Mouse (Mus musculus) forebrain, postnatal 0 days (tissue): ENCODE data around the gene Ccdc190. TPM values are rescaled to one million over a fixed set of nuclear protein-coding genes. Genes with fewer than 3 reads are reported as not detected.

Experiments used
- ATAC-seq: fragments of 200-750 bp; cut with Nextera tagmentation; 2 replicates; pipeline ENCODE4 v1.8.0; 2017; ENCODE audit warnings: mild to moderate bottlenecking, moderate library complexity
- DNase-seq: peaks from one replicate; pipeline ENCODE4 v3.0.0-alpha.2; 2015
- H3K27ac ChIP-seq: fragments of 300-500 bp; sonication (generic); 2 replicates; pipeline ENCODE4 v1.5.1; 2014; ENCODE audit warnings: low read depth, mild to moderate bottlenecking, antibody characterized with exemption, low read length, moderate library complexity, mixed read lengths
- H3K27me3 ChIP-seq: fragments of 300-500 bp; sonication (generic); 2 replicates; pipeline ENCODE4 v1.6.1; 2014; ENCODE audit warnings: mild to moderate bottlenecking, low read length, mixed read lengths; ENCODE audit not compliant: insufficient read depth
- H3K36me3 ChIP-seq: fragments of 300-500 bp; sonication (generic); 2 replicates; pipeline ENCODE4 v1.6.1; 2014; ENCODE audit warnings: mild to moderate bottlenecking, moderate library complexity; ENCODE audit not compliant: insufficient read depth
- H3K4me1 ChIP-seq: fragments of 300-500 bp; sonication (generic); 2 replicates; pipeline ENCODE4 v1.6.1; 2014; ENCODE audit warnings: antibody characterized with exemption; ENCODE audit not compliant: insufficient read depth
- H3K4me2 ChIP-seq: fragments of 300-500 bp; sonication (generic); 2 replicates; pipeline ENCODE4 v1.6.1; 2014; ENCODE audit warnings: low read depth, mild to moderate bottlenecking, moderate library complexity
- H3K4me3 ChIP-seq: fragments of 300-500 bp; sonication (generic); 2 replicates; pipeline ENCODE4 v1.5.1; 2014; ENCODE audit warnings: low read depth, low read length, mixed read lengths
- H3K9ac ChIP-seq: fragments of 300-500 bp; sonication (generic); 2 replicates; pipeline ENCODE4 v1.6.1; 2014; ENCODE audit warnings: mild to moderate bottlenecking
- H3K9me3 ChIP-seq: fragments of 300-500 bp; sonication (generic); 2 replicates; pipeline ENCODE4 v1.6.1; 2016; ENCODE audit warnings: low read length
- CTCF ChIP-seq: sonication (generic); IDR thresholded peaks from 2 replicates; pipeline ENCODE4 v1.5.1; 2016; ENCODE audit warnings: antibody characterized with exemption, control low read depth, low read depth
- WGBS: fragments of 180-500 bp; shearing (Covaris S2); extraction: QIAGEN DNeasy Blood & Tissue Kit; methylation state at CpG from one replicate; pipeline ENCODE4 v1.1.7; 2014; 5-methylcytosine and 5-hydroxymethylcytosine counted together
- polyA plus RNA-seq: library from polyadenylated mRNA; unstranded; fragments of >200 nt; fragmentation: Nextera tagmentation; extraction: Ambion mirVana; gene quantifications from 2 replicates; pipeline ENCODE4 v1.2.1, GENCODE M21; 2015
- total RNA-seq: library from RNA; depleted of rRNA; stranded (reverse); fragments of >200 nt; gene quantifications from 2 replicates; pipeline ENCODE4 v1.2.3, GENCODE M21; 2014; rRNA removed

The Ccdc190 gene
- total and polyA plus RNA-seq, 2 experiments from 2014 or later = 1.5 to 8.3 TPM

DNA sequence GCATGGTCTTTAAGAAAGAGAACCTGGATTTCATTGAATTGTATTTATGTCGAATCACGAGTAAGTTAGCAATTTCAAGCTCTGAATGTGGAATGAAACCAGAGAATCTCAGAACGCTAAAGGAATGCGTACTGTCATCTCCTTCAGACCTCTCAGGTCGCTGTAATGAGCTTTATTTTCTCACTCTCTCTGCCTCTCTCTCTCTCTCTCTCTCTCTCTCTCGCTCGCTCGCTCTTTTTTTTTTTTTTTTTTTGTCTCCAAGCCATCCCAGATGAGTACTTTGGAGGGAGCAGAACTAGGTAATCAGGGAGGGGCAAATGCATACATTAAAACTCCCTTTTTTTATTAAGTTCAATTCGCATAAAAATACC, 41.1 kb downstream of the Ccdc190 start:
- ATAC-seq (peak; percentile 55), DNase-seq (no peak)
- Histone ChIP-seq H3K9me3 (no peaks in the 10 kb centered on the region), H3K4me2 (peak overlapping the region; percentile 68), H3K4me3 (peak overlapping the region; percentile 62), H3K9ac (peak overlapping the region; percentile 54), H3K27me3 (no peaks in the 10 kb centered on the region), H3K27ac (peak overlapping the region; percentile 66), H3K4me1 (peaks cover 9% of the 10 kb centered on the region; the same call in 1 of the 2 replicates), H3K36me3 (peaks cover 20% of the 10 kb centered on the region)
- TF ChIP-seq CTCF = no peak
- under 1% methylated on average over 8 of the region's 9 CpGs for WGBS

DNA sequence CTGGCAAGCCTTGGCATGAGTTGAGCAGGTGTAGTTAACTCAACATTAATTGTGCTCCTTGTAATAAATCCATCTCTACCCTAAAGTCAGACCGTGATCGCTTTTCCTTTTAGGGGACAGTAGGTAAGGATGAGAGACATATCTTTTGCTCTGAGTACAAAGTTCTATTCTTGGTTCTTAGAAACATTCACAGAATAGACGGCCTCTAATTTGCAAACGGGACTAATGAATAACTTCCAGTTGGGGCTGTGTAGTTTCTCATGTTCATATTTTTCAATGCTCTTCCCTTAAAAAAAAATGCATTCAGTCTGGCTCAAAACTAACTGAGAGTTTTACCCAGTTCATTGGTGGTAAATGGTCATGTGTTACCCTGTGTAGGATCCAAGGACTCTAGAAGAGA, 42.5 kb downstream of the Ccdc190 start:
- H3K36me3 ChIP-seq = peaks cover 6% of the 10 kb centered on the region
- no peak overlapping the region for H3K4me3 ChIP-seq
- H3K27ac ChIP-seq = no peak overlapping the region
- no peak for DNase-seq
- TF ChIP-seq CTCF = no peak
- peaks cover 9% of the 10 kb centered on the region; the same call in 1 of the 2 replicates for H3K4me1 ChIP-seq
- H3K4me2 ChIP-seq = no peak overlapping the region
- 93% methylated on average over 4 of the region's 4 CpGs for WGBS
- H3K9ac ChIP-seq = no peak overlapping the region
- ATAC-seq = no peak
- no peaks in the 10 kb centered on the region for H3K27me3 ChIP-seq
- H3K9me3 ChIP-seq = no peaks in the 10 kb centered on the region

DNA sequence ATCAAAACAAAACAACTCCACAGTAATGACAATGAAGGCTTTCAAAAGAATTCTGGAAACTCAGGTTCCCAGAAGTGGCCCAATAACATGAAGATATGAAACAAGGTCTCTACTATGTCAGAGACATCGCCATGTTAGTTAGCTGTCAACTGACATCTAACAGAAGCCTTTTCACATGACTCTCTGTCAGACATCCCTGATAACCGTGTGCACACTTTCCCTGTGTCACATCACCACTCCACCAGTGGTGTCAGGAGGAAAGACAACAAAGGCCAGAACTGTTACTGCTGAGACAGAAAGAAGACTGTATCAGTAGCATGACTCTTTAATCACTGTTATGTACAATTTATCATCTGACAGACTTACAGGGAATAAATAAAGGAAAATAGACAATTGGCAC, 43.5 kb downstream of the Ccdc190 start:
- Histone ChIP-seq H3K9ac (no peak overlapping the region), H3K27ac (no peak overlapping the region), H3K36me3 (no peaks in the 10 kb centered on the region), H3K27me3 (no peaks in the 10 kb centered on the region), H3K4me1 (peaks cover 9% of the 10 kb centered on the region; the same call in 1 of the 2 replicates), H3K4me2 (no peak overlapping the region), H3K9me3 (no peaks in the 10 kb centered on the region), H3K4me3 (no peak overlapping the region)
- no peak for ATAC-seq
- no peak for DNase-seq
- TF ChIP-seq CTCF = no peak
- 85% methylated on average over 2 of the region's 2 CpGs for WGBS

DNA sequence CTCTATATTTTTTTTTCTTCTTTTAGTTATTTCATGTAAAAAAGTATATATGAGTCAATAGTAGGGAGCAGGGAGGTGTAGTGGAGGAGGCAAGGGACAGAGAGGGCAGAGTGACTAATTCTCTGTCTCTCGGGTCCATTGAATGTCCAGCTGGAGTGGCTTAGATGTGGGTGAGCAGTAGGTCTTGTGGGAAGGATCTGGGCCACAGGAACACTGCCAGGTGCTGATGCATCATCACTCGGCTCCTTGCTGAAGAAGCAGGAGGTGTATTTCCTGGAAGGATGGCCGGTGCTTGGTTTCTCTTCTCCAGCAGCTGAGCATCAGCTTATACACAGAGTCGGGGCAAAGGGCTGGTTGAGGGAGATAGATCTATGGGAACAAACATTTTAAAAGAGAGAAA, 49.2 kb downstream of the Ccdc190 start:
- Histone ChIP-seq H3K9ac (no peak overlapping the region), H3K4me3 (no peak overlapping the region), H3K4me1 (no peaks in the 10 kb centered on the region), H3K9me3 (no peaks in the 10 kb centered on the region), H3K27ac (no peak overlapping the region), H3K27me3 (no peaks in the 10 kb centered on the region), H3K4me2 (no peak overlapping the region), H3K36me3 (no peaks in the 10 kb centered on the region)
- DNase-seq (no peak), ATAC-seq (no peak)
- WGBS = 88% methylated on average over 4 of the region's 4 CpGs
- no peak for TF ChIP-seq CTCF

Other genes with a start within 250 kb of the Ccdc190 start
- 113 and 130 TPM in 2 replicates for gene Rgs4, start 181.0 kb upstream of the Ccdc190 start, total RNA-seq
- 74.8 and 95.5 TPM in 2 replicates for gene Rgs4, start 181.0 kb upstream of the Ccdc190 start, polyA plus RNA-seq
- gene Hsd17b7, start 40.6 kb downstream of the Ccdc190 start, total RNA-seq = 20.9 and 30.0 TPM in 2 replicates
- gene Hsd17b7, start 40.6 kb downstream of the Ccdc190 start, polyA plus RNA-seq = 19.2 and 29.0 TPM in 2 replicates
- gene Ddr2, start 182.1 kb downstream of the Ccdc190 start, total RNA-seq = 5.7 and 9.7 TPM in 2 replicates
- 5.6 and 8.2 TPM in 2 replicates for gene Ddr2, start 182.1 kb downstream of the Ccdc190 start, polyA plus RNA-seq
- 47.6 and 48.5 TPM in 2 replicates for gene Uap1, start 246.3 kb downstream of the Ccdc190 start, total RNA-seq
- 49.0 and 58.0 TPM in 2 replicates for gene Uap1, start 246.3 kb downstream of the Ccdc190 start, polyA plus RNA-seq